Mouse (Mus musculus) cortical plate, adult 2 months (tissue): ENCODE data around the gene Samd14.

Experiments
- CTCF ChIP-seq: fragments of 200-500 bp; IDR thresholded peaks from 2 replicates; pipeline ENCODE4 v1.5.1; 2011; ENCODE audit warnings: mild to moderate bottlenecking, control low read depth, low read length; ENCODE audit not compliant: insufficient read depth; ENCODE audit errors: extremely low read depth
- POLR2A ChIP-seq: fragments of 200-500 bp; IDR thresholded peaks from 2 replicates; pipeline ENCODE4 v1.6.1; 2011; ENCODE audit warnings: mild to moderate bottlenecking, low read length, control low read depth; ENCODE audit not compliant: insufficient read depth; ENCODE audit errors: extremely low read depth

GRCm38 (mm10) chr11:94990749-94991577, 18.7 kb upstream of the Samd14 start, which contains the start of gene Ppp1r9b:
- TF ChIP-seq CTCF (0 out of 2 replicates have a peak, but pooled peaks have one; percentile 10), POLR2A (peak; percentile 54; the same call in 1 of the 2 replicates)
